Mouse (Mus musculus) hindbrain, embryonic 16.5 days (tissue): ENCODE data around the gene Lrrc8b. TPM values are rescaled to one million over a fixed set of nuclear protein-coding genes. Genes with fewer than 3 reads are reported as not detected.

Experiments
- ATAC-seq: fragments of 200-750 bp; cut with Nextera tagmentation; 2 replicates; pipeline ENCODE4 v1.8.0; 2017; ENCODE audit warnings: moderate TSS enrichment, moderate library complexity
- H3K27ac ChIP-seq: fragments of 300-500 bp; sonication (generic); 2 replicates; pipeline ENCODE4 v1.5.1; 2014; ENCODE audit warnings: low read depth, mild to moderate bottlenecking, control low read depth, low read length, moderate library complexity
- H3K27me3 ChIP-seq: fragments of 300-500 bp; sonication (generic); replicated peaks from 2 replicates; pipeline ENCODE4 v1.6.1; 2014; ENCODE audit warnings: low read length; ENCODE audit not compliant: control insufficient read depth, insufficient read depth
- H3K36me3 ChIP-seq: fragments of 300-500 bp; sonication (generic); 2 replicates; pipeline ENCODE4 v1.6.1; 2014; ENCODE audit warnings: mild to moderate bottlenecking, low read length, moderate library complexity, mixed read lengths; ENCODE audit not compliant: control insufficient read depth, insufficient read depth
- H3K4me1 ChIP-seq: fragments of 300-500 bp; sonication (generic); 2 replicates; pipeline ENCODE4 v1.6.1; 2014; ENCODE audit warnings: low read depth, low read length; ENCODE audit not compliant: control insufficient read depth, insufficient read depth
- H3K4me2 ChIP-seq: fragments of 300-500 bp; sonication (generic); 2 replicates; pipeline ENCODE4 v1.6.1; 2014; ENCODE audit warnings: mild to moderate bottlenecking, low read length, control low read depth, moderate library complexity
- H3K4me3 ChIP-seq: fragments of 300-500 bp; sonication (generic); 2 replicates; pipeline ENCODE4 v1.5.1; 2014; ENCODE audit warnings: mild to moderate bottlenecking, low read length, control low read depth, moderate library complexity
- H3K9ac ChIP-seq: fragments of 300-500 bp; sonication (generic); 2 replicates; pipeline ENCODE4 v1.6.1; 2014; ENCODE audit warnings: low read depth, mild to moderate bottlenecking, control low read depth, low read length, moderate library complexity
- H3K9me3 ChIP-seq: fragments of 300-500 bp; sonication (generic); 2 replicates; pipeline ENCODE4 v1.6.1; 2014; ENCODE audit warnings: mild to moderate bottlenecking, low read length, moderate library complexity; ENCODE audit not compliant: control insufficient read depth
- WGBS: fragments of 180-500 bp; shearing (Covaris S2); extraction: QIAGEN DNeasy Blood & Tissue Kit; methylation state at CpG from one replicate; pipeline ENCODE4 v1.1.7; 2014; 5-methylcytosine and 5-hydroxymethylcytosine counted together
- polyA plus RNA-seq: library from polyadenylated mRNA; unstranded; fragments of >200 nt; fragmentation: Nextera tagmentation; extraction: Ambion mirVana; gene quantifications from 2 replicates; pipeline ENCODE4 v1.2.1, GENCODE M21; 2015

Lrrc8b gene
- polyA plus RNA-seq, 1 experiment from 2014 or later, result 11.2 TPM

DNA sequence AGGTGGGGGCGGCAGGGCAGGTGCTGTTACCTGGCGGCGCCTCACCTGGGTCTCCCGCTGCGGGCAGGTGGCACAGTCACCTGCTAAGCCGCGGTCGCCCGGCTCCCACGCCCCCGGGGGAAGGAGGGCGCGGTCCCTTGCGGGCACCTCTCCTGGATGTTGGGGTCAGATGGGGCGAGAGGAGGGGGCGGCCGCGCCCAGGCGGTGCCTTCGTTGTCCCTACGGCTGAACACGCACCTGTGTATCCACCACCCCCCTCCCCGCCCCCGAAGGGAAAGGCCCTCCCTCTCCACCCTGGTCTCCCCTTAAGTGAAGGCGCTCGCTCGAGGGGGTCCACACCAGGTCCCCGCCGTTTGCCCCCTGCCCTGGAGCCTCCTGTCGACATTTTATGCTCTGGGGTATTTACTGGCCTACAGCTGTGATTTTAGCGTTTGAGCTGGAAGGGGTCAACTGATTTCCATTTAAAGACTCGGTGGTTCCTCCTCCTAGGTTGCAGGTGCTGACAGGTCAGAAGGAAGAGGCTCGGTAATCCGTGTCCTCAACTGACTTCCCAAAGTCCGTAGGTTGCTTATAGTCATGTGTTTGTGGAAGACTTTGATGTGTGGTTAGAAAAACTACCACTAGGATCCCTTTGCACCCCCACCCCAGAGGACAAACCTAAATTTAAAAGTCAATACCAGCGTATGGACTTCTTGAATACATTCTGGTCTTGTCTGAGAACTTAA lies 538 bp downstream of the Lrrc8b start:
- WGBS, result 3% methylated on average over 29 of the region's 36 CpGs
- Histone ChIP-seq H3K4me3 (peak overlapping the region; percentile 66), H3K27ac (peak overlapping the region; percentile 78), H3K9ac (peak overlapping the region; percentile 95), H3K9me3 (peaks cover 7% of the 10 kb centered on the region), H3K4me2 (peak overlapping the region; percentile 87), H3K36me3 (no peaks in the 10 kb centered on the region), H3K27me3 (no peaks in the 10 kb centered on the region), H3K4me1 (peaks cover 9% of the 10 kb centered on the region)
- ATAC-seq, result peak; percentile 58

DNA sequence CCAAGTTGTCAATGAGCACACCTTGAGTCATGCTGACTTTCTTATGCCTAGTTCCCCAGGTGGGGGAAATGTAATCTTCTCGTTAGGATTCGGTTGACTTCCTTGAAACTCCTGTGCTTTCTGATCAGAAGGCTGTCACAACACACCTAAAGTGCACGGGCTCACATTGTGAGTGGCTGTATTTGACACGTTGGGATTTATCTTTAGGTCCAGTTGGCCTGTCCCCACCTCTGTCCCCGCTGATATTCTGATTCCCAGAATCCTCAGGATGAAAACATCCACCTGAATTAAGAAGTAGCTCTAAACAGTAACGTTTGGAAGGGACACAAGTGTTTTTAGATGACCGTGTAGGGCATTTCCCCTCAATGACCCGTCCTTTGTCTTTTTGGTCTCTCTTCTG lies 1.6 kb downstream of the Lrrc8b start:
- ATAC-seq, result no peak
- Histone ChIP-seq H3K4me2 (no peak overlapping the region), H3K9me3 (peaks cover 7% of the 10 kb centered on the region), H3K36me3 (no peaks in the 10 kb centered on the region), H3K4me3 (no peak overlapping the region), H3K27ac (no peak overlapping the region), H3K9ac (no peak overlapping the region), H3K4me1 (peaks cover 9% of the 10 kb centered on the region), H3K27me3 (no peaks in the 10 kb centered on the region)
- 83% methylated on average over 8 of the region's 8 CpGs for WGBS

DNA sequence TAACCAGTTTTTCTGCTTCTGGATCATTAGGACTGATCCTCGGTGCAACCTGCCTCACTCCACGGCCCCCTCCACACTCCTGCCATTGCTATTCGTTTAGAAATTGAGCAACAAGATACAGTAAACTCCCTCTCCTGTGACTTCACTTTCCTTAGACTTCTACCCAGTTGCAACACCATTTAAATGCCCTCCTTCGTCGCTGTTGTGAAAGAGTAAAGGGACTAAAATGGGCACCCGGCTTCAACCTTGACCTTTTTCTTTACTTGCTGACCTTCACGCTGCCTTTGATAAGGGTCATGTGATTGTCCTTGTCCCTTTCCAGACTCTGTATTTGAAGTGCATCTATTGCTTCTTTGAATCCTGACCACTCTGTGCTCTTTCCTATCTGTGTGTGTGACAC lies 2.8 kb downstream of the Lrrc8b start:
- H3K27ac ChIP-seq, result no peak overlapping the region
- H3K4me1 ChIP-seq, result peaks cover 9% of the 10 kb centered on the region
- 88% methylated on average over 7 of the region's 7 CpGs for WGBS
- no peak for ATAC-seq
- H3K9me3 ChIP-seq, result peaks cover 7% of the 10 kb centered on the region
- no peak overlapping the region for H3K9ac ChIP-seq
- H3K36me3 ChIP-seq, result no peaks in the 10 kb centered on the region
- H3K4me2 ChIP-seq, result no peak overlapping the region
- no peaks in the 10 kb centered on the region for H3K27me3 ChIP-seq
- no peak overlapping the region for H3K4me3 ChIP-seq

- H3K9ac ChIP-seq, result no peak overlapping the region
- H3K4me2 ChIP-seq, result no peak overlapping the region
- H3K36me3 ChIP-seq, result no peaks in the 10 kb centered on the region
- H3K27ac ChIP-seq, result no peak overlapping the region
- H3K27me3 ChIP-seq, result no peaks in the 10 kb centered on the region
- H3K4me1 ChIP-seq, result peaks cover 9% of the 10 kb centered on the region
- H3K4me3 ChIP-seq, result no peak overlapping the region
- no peak for ATAC-seq
- 91% methylated on average over 5 of the region's 5 CpGs for WGBS
- H3K9me3 ChIP-seq, result peaks cover 7% of the 10 kb centered on the region
Measured at GRCm38 (mm10) chr5:105418851-105419250, 3.3 kb downstream of the Lrrc8b start.

DNA sequence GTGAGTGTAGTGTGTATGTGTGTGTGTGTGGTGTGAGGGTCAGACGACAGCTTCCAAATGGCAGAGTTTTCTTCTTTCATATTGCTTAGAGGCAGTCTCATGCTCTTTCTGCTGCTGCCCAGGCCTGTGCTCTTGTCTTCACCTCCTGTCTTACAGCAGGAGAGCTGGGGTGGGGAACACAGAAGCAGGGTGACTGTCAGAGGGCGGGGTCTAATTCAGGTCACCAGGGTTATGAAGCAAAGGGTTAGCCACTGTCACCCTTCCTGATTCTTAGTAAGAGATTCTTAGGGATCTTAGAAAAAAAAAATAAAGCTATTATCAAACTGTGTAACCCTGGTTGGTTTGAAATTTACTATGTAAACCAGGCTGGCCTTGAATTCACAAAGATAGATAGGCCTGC lies 10.0 kb downstream of the Lrrc8b start:
- H3K9ac ChIP-seq, result no peak overlapping the region
- ATAC-seq, result no peak
- 100% methylated on average over 2 of the region's 2 CpGs for WGBS
- peaks cover 7% of the 10 kb centered on the region for H3K9me3 ChIP-seq
- no peak overlapping the region for H3K4me2 ChIP-seq
- H3K27ac ChIP-seq, result no peak overlapping the region
- no peaks in the 10 kb centered on the region for H3K27me3 ChIP-seq
- H3K36me3 ChIP-seq, result peaks cover 7% of the 10 kb centered on the region; the same call in 1 of the 2 replicates
- no peak overlapping the region for H3K4me3 ChIP-seq
- peaks cover 6% of the 10 kb centered on the region; the same call in 1 of the 2 replicates for H3K4me1 ChIP-seq

DNA sequence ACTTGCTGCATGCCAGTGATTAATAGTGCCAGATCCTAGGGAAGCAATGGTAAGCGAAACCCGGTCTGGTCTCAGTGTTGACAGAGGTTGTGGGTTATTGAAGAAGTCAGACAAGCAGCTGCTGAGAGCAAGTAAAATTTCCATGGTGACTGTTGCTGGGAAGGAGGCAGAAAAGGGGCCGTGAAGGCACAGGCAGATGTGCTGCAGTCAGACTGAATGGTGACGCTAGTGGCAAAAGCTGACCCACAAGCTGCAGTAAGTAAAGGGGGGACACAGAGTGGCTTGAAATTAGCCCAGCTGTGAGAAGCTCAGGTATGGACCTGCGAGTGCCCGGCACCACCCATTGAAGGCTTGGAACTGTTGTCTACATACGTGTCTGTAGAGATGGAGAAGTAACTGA lies 11.8 kb downstream of the Lrrc8b start:
- ATAC-seq, result no peak
- WGBS, result 59% methylated on average over 7 of the region's 7 CpGs
- peaks cover 7% of the 10 kb centered on the region for H3K9me3 ChIP-seq
- H3K4me1 ChIP-seq, result peaks cover 6% of the 10 kb centered on the region; the same call in 1 of the 2 replicates
- H3K4me2 ChIP-seq, result no peak overlapping the region
- H3K9ac ChIP-seq, result no peak overlapping the region
- H3K27ac ChIP-seq, result no peak overlapping the region
- H3K27me3 ChIP-seq, result no peaks in the 10 kb centered on the region
- H3K4me3 ChIP-seq, result no peak overlapping the region
- peaks cover 10% of the 10 kb centered on the region; the same call in 1 of the 2 replicates for H3K36me3 ChIP-seq

DNA sequence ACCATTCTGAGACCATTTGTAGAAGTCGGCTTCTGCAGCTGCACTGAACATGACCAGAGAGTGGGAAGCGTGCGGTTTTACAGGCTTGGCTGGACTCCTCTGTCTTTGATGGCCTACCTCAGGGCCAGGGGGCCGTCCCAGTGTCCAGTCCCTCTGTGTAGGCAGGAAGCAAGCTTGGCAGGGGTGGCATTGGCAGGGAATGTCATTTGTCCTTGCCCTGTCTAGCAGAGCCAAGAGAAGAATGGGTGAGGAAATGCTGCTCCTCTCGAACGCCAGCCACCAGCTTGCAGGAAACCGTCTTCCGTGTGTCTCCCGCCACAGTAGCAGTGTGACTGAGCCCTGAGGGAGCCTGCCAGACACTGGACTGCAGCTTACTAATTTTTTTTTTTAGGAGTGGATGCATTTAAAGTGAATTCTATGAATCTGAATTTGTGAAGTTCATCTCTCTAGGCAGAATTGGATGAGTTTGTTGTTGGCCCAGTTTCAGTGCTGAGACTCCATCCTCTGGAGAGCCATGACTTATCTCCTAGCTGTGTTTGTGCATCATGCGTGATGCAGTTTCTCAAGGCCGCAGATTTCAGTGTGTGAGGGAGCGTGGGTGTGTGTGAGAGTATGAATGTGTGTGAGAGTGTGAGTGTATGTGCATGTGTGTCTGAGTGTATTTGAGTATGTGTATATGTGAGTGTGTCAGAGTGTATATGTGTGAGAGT lies 12.8 kb downstream of the Lrrc8b start:
- peaks cover 7% of the 10 kb centered on the region for H3K9me3 ChIP-seq
- H3K27me3 ChIP-seq, result no peaks in the 10 kb centered on the region
- H3K9ac ChIP-seq, result no peak overlapping the region; the same call in 1 of the 2 replicates
- peak overlapping the region; percentile 10 for H3K4me2 ChIP-seq
- peak; percentile 76 for ATAC-seq
- peaks cover 6% of the 10 kb centered on the region; the same call in 1 of the 2 replicates for H3K4me1 ChIP-seq
- no peak overlapping the region for H3K4me3 ChIP-seq
- H3K27ac ChIP-seq, result 0 out of 2 replicates have a peak overlapping the region, but pooled peaks have one; percentile 17
- peaks cover 10% of the 10 kb centered on the region; the same call in 1 of the 2 replicates for H3K36me3 ChIP-seq
- 52% methylated on average over 12 of the region's 12 CpGs for WGBS

GRCm38 (mm10) chr5:105430148-105430547 lies 14.6 kb downstream of the Lrrc8b start:
- ATAC-seq, result no peak
- Histone ChIP-seq H3K27me3 (no peaks in the 10 kb centered on the region), H3K9me3 (peaks cover under 1% of the 10 kb centered on the region; the same call in 1 of the 2 replicates), H3K4me2 (no peak overlapping the region), H3K9ac (no peak overlapping the region), H3K4me3 (no peak overlapping the region), H3K27ac (no peak overlapping the region), H3K36me3 (peaks cover 3% of the 10 kb centered on the region; the same call in 1 of the 2 replicates), H3K4me1 (peaks cover 6% of the 10 kb centered on the region; the same call in 1 of the 2 replicates)
- 93% methylated on average over 8 of the region's 8 CpGs for WGBS

- Histone ChIP-seq H3K4me2 (no peak overlapping the region), H3K36me3 (no peaks in the 10 kb centered on the region), H3K4me3 (no peak overlapping the region), H3K9ac (no peak overlapping the region), H3K4me1 (no peaks in the 10 kb centered on the region), H3K27ac (no peak overlapping the region), H3K9me3 (no peaks in the 10 kb centered on the region), H3K27me3 (no peaks in the 10 kb centered on the region)
- WGBS, result 86% methylated on average over 5 of the region's 5 CpGs
- no peak for ATAC-seq
Measured at GRCm38 (mm10) chr5:105439608-105440007, 24.0 kb downstream of the Lrrc8b start.
